Mouse (Mus musculus) mesoderm, embryonic 11.5 days (tissue): ENCODE data around the gene Dhrs7c.

Source experiments
- DNase-seq: peaks from one replicate; pipeline ENCODE4 v3.0.0-alpha.2; 2012; ENCODE audit warnings: low read depth, low spot score

Gene Dhrs7c

DNA sequence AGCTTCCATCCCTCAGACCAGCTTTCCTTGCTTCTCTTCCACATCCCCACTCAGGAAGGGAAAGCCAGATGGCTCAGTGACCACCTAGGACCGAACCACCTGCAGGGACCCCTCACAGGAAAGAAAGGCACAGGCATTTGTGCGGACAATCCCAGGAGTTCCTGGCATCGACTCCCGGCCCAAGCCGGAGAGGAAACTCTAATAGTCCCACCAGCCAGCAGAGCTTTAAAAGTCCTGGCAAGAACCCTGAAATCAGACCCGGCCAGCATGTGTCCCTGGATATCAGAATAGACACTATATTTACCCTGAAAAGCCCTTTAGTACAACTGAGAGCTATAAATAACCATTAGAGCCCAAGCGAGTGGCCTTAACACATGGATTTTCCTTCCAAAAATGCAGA, at the start of gene Dhrs7c:
TSS of gene Dhrs7c (plus strand) at position 257 of the 400 bp plus-strand sequence.
- DNase-seq = no peak

DNA sequence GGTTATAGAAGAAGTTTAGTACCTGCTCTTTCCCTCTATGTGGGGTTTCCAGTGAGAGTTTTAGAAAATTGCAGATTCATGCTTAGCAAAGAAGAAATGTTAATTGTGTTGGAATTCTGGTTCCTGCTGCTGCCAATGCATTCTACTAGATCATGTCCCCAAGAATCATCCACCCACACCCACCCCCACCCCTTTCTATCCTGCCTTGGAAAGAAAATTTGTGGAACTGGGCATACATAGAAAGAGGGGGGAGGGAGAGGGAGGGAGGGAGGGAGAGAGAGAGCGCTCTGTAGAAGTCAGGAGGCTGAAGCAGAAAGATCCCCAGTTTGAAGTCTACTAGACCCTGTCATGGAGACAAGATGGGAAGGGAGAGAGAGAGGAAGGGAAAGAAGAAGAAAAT, 41.7 kb upstream of the Dhrs7c start:
- DNase-seq = no peak

DNA sequence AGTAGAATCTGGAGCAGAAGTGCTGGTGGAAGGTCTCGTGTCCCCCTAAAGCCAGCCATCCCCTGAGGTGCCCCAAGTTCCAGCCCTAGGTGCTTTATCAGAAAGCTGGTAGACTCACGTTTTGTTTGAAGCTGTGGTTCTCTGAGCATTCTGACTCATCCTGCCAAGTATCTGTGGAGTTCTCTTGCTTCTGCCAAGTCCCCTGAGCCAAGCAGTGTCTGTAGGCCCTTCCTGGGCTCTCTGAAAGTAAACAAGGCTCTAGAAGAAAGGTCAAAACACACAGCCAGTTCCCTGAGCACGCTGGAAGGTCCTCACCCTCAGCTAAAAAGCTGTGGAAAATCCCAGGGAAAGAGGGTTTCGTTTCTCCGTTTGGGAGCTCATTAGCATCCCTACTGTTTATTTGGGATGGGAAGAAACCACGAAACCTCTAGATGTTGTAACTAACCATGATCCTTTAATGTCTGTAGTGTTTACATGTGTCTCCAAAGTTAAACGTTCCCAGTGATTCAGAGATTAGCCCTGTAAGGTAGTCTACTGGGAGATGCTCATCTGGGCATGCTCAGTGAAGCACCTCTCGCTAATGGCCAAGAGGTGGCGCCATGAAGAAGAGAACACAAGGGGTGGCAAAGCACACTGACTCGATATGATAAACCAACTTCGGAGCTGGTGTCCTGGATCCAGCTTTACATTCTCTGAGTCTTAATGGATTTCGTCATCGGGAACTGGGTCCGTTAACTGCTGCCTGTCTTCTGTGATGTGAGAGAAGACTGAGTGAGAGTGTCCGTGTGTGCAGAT, 40.4 kb upstream of the Dhrs7c start:
- DNase-seq = no peak

DNA sequence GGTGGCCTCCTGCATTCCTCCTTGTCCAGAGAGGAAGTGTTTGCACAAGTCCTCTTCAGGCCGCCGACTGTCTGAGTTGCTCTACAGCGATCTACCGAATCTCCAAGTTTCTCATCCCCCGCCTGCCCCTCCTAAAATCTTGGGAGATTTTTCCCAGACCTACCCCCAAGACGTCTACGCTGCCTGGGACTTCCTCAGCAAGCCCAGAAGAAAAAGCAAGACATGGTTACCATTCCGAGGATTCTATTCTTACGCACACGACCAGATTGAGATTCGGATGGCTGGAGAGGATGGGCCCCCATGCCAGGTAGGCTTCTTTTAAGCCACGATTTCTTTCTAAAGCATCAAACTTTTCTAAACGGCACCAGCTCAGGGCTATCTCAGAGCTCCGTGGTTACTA, 26.9 kb upstream of the Dhrs7c start, which contains the start of gene Glp2r:
TSS of gene Glp2r (minus strand) at position 101 of the 400 bp plus-strand sequence.
- no peak for DNase-seq

DNA sequence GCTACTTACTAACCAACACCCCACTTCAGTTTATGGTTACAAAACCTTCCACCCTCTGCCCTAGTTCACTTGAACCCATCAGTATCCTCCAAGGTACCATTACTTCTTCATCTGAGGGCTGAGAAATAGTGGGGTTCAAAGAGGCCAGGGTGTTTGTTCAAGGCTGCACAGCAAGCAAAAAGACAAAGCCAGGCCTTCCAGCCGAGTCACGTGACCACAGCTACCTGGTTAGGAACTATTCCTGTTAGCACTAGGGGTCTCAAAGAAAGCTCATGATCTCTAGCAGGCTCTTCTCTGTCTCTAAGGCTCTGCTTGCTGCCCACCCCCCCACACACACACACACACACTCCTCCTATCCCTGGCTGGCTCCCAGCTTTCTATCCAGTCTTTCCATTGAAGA, 26.3 kb upstream of the Dhrs7c start:
- no peak for DNase-seq

DNA sequence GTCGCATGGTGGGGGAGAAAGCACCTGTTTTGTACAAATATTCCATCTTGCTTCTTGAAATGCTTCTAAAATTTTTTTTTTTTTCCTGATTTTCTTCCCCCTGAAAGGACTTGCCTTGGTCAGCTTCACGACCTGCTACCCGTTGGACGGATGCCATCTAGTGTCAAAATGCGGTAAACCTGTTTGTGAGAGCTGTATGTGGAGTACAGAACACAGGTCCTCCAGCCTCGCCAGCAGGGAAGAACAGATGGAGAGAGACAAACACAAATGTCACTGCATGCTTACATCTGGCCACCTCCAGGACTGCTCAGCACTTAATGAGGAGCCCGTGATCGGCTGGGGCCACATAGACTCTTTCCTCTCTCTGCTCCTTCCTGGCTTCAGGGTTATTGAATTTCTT, 25.4 kb upstream of the Dhrs7c start:
- peak; percentile 71 for DNase-seq

DNA sequence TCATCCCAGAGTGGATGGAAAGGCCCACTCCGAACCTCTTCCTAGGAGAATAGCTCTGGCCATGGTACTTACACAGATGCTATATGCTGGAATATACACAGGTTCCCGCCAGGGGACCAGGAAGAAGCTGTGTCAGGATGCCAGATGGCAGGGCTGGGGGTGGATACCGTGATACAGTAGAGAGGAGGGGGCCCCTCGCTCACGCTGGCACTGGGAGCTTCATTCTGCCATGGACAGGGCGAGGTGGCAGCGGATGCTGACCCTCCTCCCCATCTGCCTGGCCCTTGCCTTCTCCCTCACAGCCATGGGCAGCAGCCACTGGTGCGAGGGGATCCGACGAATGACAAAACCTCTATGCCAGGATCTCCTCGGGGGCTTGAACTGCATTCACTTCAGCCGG, 23.6 kb upstream of the Dhrs7c start, which contains the start of gene Gsg1l2:
TSS of gene Gsg1l2 (plus strand) at position 230 of the 400 bp plus-strand sequence.
- DNase-seq = no peak

DNA sequence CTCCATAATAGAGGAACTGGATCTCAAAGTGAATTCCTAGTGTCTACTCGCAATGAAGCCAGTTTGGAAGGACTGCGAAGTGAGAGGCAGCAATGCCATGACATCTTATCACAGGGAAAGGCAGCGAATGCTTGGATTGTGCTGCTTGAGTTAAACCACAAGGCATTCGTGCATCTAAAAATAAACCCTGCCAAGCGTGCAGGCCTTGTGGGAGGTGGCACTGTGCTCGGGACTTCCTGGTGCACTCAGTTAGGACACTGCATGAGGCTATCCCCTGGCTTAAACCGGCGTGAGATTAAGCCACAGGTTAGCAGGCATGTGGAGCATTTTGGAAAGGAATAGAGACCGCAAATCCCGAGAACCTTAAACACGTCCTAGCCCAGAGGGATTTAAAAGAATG, 7.8 kb upstream of the Dhrs7c start:
- DNase-seq = no peak

DNA sequence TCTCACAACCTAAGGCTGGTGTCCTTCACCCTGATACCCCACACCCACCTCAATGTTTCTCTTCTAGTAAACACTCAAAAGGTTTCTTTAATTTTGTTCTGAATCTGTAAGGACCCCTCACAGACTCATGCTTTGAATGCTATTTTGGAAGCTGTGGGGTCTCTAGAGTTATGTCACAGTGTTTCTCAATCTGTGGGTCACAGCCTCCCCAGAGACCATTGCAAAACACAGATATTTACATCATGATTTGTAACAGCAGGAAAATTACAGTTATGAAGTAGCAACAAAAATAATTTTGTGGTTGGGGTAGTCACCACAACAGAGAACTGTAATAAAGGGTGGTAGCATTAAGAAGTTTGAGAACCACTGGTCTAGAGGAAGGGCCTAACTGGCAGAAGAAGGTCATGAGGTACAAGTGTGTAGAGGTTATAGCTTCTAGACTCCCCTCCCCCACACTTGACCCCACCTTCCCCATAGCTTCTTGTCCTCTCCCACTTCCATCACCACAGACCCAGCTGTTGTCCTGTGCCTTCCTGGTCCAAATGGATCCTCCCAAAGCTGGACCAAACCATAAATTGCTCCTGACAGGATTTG, 2.2 kb downstream of the Dhrs7c start:
- no peak for DNase-seq

DNA sequence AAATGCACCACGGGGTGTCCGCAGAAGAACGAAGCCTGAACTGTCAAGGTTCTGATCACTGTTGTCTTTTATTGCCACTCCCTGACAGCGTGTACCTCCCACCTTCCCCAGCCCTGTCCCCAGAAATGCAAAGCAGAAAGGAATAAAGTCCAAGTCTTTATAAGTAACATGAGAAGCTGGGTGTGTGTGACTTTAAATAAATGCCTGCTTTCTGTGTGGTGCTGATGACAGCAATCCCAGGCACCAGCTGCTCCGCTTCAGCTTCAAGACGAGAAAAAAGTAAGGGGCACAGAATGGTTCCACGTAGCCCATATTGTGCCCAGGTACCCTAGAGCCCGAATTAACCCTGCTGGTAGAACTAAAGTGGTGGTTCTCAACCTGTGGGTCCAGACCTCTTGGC, 3.2 kb downstream of the Dhrs7c start:
- no peak for DNase-seq

DNA sequence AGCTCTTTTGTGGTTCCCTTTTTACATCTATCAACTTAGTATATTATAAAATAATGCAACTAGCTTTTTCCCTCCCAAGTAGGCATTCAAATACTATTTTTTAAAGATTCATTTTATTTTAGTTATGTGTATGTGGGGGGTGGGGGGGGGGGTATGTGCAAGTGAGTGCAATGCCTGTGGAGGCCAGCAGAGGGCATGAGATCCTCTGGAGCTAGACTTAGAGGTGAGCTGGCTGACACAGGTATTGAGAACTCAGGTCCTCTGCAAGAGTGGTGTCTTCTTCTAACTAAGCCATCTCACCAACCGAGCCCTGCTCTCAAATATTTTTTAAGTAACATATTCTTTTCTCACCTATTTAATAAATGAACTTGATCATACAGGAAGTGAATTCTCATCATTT, 7.6 kb downstream of the Dhrs7c start:
- no peak for DNase-seq

DNA sequence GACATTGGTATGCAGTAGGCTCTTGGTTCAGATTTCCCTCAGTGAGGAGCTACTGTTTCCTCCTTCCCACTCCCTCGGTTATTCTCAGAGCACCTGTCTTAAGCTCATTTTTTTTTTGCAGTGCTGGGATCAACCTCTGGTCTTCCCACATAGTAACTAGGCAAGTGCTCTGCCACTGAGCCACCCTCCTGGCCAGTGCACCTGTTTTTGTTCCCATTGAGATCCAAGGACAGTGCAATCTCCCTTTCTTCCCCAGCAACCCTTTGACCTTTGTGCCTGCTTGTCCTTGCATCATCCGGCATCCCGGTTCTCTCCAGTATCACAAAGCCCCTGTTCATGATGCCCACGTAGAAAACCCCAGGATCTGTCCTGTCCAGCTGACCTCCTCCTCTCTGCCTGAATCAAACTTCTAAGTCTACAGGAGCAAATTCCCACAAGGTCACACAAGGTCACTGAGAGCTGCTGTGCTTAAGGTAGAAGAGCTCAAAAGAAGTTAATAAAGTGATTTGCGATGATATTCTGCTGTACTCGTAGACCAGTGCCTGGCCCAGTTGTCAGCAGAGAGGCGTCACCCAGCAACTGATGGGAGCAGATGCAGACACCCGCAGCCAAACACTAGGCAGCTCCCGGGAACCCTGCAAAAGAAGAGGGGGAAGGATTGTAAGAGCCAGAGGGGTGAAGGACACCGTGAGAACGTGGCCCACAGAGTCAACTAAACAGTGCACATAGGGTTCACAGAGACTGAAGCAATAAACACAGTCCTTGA, 9.0 kb downstream of the Dhrs7c start:
- DNase-seq = no peak

DNA sequence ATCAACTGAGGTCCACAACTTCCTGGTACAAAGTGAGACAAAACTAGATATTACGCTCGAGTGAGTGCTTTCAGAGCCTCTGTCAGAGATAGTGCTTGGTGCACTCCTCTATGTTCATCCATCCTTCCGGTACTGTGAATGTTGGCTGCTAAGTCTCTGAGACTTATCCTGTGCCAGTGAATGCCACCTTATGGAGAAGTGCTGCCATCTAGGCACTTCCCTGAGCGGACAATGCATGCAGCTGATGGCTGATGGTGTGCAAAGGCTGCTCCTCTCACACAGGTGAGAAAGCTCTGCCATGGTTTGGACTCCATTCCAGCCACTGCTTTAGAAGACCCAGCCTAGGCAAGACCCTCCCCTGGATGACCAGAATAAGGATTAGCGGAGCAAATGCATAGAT, 10.1 kb downstream of the Dhrs7c start:
- DNase-seq = no peak

DNA sequence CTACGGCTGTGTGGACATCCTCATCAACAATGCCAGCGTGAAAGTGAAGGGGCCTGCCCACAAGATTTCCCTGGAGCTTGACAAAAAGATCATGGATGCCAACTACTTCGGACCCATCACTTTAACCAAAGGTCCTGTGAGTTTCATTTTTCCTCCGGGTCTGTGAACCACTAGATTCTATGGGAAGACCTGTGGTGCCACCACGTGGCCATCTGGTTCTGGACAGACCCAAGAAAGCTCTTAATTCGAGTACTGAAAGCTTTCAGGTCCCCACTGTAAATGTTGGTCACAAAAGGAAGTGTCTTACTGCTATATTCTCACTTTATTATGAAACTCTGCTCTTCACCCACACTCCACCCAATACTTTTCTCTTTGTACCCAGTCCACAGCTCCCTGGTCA, 13.5 kb downstream of the Dhrs7c start:
- no peak for DNase-seq

DNA sequence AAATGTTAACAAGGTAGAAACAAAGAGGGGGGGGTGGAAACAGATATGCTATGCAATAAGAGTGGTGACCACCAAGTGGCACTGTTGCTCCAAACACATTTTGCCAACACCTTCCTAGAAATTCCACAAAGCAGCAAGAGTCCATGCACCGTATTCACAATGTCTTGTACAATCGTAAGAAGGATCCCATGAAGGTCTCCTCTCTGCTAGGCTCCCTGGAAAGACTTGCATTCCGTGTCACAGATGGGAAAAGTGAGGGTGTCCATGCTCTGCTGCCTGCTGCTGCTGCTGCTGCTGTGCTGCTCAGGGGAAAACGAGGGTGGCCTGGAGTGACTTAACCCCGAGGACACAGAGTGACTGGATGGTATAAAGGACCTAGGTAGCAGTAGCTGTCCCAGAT, 21.6 kb downstream of the Dhrs7c start:
- DNase-seq = peak; percentile 58

DNA sequence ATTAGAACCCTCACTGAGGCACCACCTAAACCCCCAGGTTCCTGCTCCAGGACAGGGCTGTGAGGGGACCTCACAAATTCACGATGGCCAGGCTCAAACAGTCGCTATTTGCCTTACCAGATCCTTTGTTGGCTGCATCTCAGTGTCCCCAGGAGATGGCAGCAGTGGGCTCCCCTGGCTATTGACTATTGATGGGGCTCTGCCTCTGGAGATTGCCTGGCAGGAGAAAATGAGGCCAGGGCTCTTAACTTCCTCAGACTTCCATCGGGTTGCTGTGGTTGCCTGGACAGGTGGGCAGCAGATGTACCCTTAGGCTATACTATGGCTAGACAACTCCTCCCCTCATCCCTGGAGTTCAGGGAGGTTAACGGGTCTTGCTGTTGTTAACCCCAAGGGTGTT, 22.2 kb downstream of the Dhrs7c start:
- DNase-seq = peak; percentile 67

DNA sequence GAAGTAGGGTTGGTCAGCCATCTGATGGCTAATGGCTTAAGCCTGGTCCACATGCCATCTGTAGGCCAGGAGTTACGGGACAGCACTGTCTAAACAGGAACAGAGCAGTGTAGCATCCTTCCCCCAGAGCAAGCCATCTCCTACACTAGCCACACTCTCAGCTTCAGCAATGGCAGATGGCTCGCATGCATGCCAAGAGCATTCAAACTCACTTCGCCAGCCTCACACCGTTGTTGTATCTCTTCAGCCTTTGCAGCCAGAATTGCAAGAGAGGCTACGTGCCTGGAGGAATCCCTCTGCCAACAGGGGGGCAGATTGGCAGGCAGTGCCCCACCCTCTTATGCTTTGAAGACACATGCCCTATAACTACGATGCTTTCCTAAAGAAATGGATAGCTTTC, 23.6 kb downstream of the Dhrs7c start:
- no peak for DNase-seq

DNA sequence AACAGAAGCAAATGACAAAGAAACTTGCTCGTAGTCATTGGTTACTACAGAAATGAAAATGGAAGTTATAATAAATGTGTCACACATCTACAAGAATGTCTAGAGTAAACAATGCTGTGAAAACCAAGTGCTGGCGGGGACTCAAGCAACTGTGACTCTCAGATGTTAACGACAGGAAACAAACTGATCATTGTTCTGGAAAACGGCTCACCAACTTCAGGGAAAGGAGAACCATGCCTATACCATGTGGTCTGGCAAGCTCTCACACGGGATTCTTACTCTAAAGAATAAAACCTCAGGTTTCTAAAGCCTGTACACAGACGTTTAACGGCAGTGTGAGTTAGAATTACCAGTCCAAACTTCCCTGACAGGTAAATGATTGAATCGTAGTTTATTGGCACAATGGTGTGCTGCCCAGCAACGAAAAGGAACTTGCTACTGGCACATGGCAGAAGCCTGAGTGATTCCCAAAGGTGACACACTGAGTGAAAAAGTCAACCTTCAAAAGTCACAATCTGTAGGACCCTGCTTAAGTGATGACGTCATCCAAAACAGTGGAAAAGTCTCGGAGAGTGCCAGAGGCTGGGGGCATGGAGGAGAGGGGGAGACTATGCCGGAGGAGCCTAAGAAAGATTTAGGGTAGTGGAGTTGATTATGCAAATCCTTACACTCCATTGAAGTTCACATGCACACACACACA, 30.5 kb downstream of the Dhrs7c start:
- DNase-seq = peak; percentile 31

DNA sequence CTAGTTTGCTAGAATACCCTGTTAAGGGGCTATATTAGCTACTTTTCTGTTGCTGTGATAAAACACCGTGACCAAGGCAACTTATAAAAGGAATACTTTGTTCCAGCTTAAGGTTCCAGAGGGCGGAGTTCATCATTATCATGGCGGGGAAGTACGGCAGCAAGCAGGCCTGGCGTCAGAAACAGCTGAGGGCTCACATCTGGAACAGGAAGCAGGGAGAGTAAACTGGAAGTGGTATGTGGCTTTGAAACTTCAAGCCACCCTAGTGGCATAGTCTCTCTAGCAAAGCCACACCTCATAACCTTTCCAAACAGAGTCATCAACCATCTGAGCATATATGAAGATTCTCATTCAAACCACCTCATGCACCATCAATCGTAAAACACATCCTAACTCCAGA, 31.5 kb downstream of the Dhrs7c start:
- no peak for DNase-seq

DNA sequence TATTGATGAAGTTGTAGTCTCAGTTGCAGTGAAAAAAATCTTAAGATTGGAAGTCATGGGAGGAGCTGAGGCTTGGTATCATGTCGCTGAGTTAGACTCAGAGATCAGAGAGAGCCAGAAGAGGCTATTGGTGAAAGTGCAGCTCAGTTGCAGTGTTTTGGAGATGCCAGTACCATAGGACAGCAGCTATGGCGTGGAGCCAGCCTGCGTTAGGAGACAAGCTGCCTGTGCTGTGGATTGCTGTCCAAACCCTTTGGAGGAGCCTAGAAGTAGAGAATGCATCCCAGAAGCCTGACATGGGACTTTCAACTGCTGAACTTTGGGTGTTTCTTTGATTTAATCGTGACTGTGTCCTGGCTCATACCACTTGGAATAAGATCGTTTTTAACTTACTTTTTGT, 33.8 kb downstream of the Dhrs7c start:
- no peak for DNase-seq

DNA sequence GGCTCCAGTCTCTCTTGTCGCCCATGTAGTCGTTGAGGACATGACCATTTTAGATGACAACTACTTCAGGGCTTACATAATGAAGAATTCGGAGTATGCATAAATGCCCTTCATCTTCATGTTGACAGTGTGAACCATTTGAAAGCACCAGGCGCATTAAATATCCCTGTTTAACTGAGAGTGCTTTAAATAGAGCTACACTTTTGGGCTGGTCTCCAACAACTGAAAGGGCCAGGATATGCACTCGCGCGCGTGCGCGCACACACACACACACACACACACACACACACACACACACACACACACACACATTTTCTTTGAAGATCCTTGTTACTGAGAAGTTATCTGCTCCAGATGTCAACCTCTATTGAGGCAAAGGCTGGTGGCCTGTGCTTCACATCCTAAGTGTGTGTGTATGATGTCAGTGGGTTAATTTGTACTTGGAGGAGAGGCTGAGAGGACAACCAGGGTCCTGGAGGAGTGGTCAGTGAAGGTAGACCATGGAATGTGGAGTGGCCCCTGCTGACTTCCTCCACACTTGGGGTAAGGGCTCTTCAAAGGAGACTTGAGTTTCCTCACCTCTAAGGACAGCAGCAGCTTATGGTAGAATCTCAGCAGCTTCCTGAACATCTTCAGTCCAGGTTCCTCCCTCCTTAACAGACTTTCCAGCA, 37.6 kb downstream of the Dhrs7c start:
- DNase-seq = no peak
